In genomic region chr6:35288114-35288761, GRCm38 (mm10) we compare ENCODE assay signal across 9 mouse cellular contexts. TPM values are rescaled to one million over a fixed set of nuclear protein-coding genes. Genes with fewer than 3 reads are reported as not detected.
DNase-seq lines count a peak whose midpoint lies in the region; ATAC-seq and TF ChIP-seq lines count a peak whose summit lies in the region.
"Had no signal": no experiment of that assay in that cellular context is flagged by ENCODE, and none has a peak within 500 bp of the region (broad histone marks: within the 10 kb centered on the region; RNA-seq: fewer than 3 reads in every experiment).

No protein-coding gene starts in this region.

- TF ChIP-seq CTCF in gastrocnemius, adult 2 months (IDR thresholded peaks at IDR 0.05), result no peak; the same call in 1 of the 2 replicates

- no peak overlapping the region for H3K4me3 ChIP-seq in gastrocnemius, adult 2 months
- no peak overlapping the region for H3K4me3 ChIP-seq in limb, embryonic 10.5 days

- no peak for ATAC-seq in activated CD4-positive, CD25-positive, alpha-beta regulatory T cell, adult 4 months

- peak; percentile 31 for DNase-seq in gastrocnemius, adult 2 months
- DNase-seq in gastrocnemius, postnatal 36 days, result no peak
- peak; percentile 70 to 76 for DNase-seq in cerebellum, postnatal 14 days
- peak; percentile 51 to 64 for DNase-seq in heart, adult 9 months (ENCODE audit: low spot score in 2 of 2)
- DNase-seq in kidney, adult 8-10 months, result peak; percentile 47 to 59
- DNase-seq in limb, embryonic 10.5 days (ENCODE audit: low spot score), result no peak
- peak; percentile 44 to 51 for DNase-seq in right cerebral cortex, adult 2 months (ENCODE audit: low spot score in 2 of 2)

- intact Hi-C loops in gastrocnemius, adult 2 months (cut with DNase I), result no loop called here
- intact Hi-C loops in gastrocnemius, postnatal 36 days (cut with DNase I), result no loop called here

- H3K27ac ChIP-seq in gastrocnemius, adult 2 months, result peak overlapping the region; percentile 28; the same call in 1 of the 2 replicates
- H3K27ac ChIP-seq in limb, embryonic 10.5 days, result peak overlapping the region; percentile 73

- no peaks in the 10 kb centered on the region for H3K27me3 ChIP-seq in limb, embryonic 10.5 days (ENCODE audit: low read depth, poor library complexity, severe bottlenecking)

- H3K4me1 ChIP-seq in limb, embryonic 10.5 days, result peaks cover 20% of the 10 kb centered on the region; the same call in 1 of the 2 replicates

- no peaks in the 10 kb centered on the region for H3K36me3 ChIP-seq in limb, embryonic 10.5 days

- H3K9me3 ChIP-seq in limb, embryonic 10.5 days (replicated peaks), result no peaks in the 10 kb centered on the region

- 85% methylated on average over 11 of the region's 11 CpGs for WGBS in limb, embryonic 10.5 days

RNA-seq across cellular contexts. Expression of gene Slc13a4, which starts 19.7 kb away (rescaled TPM):
- total RNA-seq in gastrocnemius, adult 2 months (2021), result under 1 TPM in 1 of 2 experiments, not detected in 1; 0.06 TPM
- under 1 TPM in 1 of 2 experiments, not detected in 1; 0.18 TPM for total RNA-seq in gastrocnemius, postnatal 36 days (2021)
- 0.38 and 0.40 TPM in 2 replicates for polyA plus RNA-seq in limb, embryonic 10.5 days (2016; fragmentation: Nextera tagmentation; extraction: Ambion mirVana)
- under 1 TPM in 1 of 2 experiments, not detected in 1; 0.25 TPM for polyA plus RNA-seq in activated CD4-positive, CD25-positive, alpha-beta regulatory T cell, adult 4 months (2017; shearing (Covaris generic))
- total RNA-seq: MEL had no signal

RNA-seq across cellular contexts. Expression of gene Fam180a, which starts 37.7 kb away (rescaled TPM):
- 1 to 10 TPM in 1 of 2 experiments, under 1 TPM in 1; 0.36 to 2.0 TPM for total RNA-seq in gastrocnemius, adult 2 months (2021)
- total RNA-seq in gastrocnemius, postnatal 36 days (2021), result under 1 TPM; 0.67 to 0.79 TPM
- polyA plus RNA-seq in limb, embryonic 10.5 days (2016; fragmentation: Nextera tagmentation; extraction: Ambion mirVana), result not detected in 2 replicates
- polyA plus RNA-seq in activated CD4-positive, CD25-positive, alpha-beta regulatory T cell, adult 4 months (2017; shearing (Covaris generic)), result not detected
- total RNA-seq: MEL had no signal

Comparison
In these comparisons a context has a peak if more than half of its experiments do, and no peak if none do; other contexts are left out.
1. DNase-seq: peak in gastrocnemius, adult 2 months (single experiment), cerebellum, postnatal 14 days (2 of 2), heart, adult 9 months (2 of 2), kidney, adult 8-10 months (2 of 2) and right cerebral cortex, adult 2 months (2 of 2); none in gastrocnemius, postnatal 36 days (0 of 2) and limb, embryonic 10.5 days (single experiment).